Mouse (Mus musculus): ENCODE measurements around the gene Krt17.

DNA sequence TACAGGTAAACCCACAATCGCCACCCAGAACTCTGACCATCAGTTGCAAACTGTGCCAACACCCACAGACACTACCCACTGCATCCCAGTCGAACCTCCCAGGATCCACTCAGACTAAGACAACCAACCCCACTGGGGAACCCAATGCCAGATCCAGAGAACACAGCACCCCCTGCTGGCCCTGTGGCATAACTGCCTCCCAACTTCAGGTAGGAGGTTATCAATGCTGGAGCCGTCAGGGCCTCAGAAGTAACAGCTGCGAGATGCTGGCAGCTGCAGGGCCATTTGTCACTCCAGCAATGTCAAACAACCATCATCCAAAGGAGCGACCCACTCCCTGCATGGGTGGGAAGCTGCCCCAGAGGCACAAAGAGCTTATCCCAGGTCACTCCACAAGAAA lies 37.0 kb upstream of the Krt17 start:
- TF ChIP-seq CTCF (IDR thresholded peaks at IDR 0.05; ENCODE audit: control insufficient read depth, insufficient read depth, insufficient replicate concordance, low read depth, low read length) (peak; percentile 64), POLR2A (IDR thresholded peaks at IDR 0.05; ENCODE audit: control insufficient read depth, low read depth, low read length) (no peak)

Data from testis, adult 2 months (tissue).